In genomic region chr3:26130919-26131318, GRCm38 (mm10) we compare ENCODE assay signal across 22 mouse cellular contexts.
A peak's percentile ranks its signal among the peaks of the same experiment; 100 is the strongest.
DNase-seq lines count a peak whose midpoint lies in the region; ATAC-seq and TF ChIP-seq lines count a peak whose summit lies in the region.
"Had no signal": no experiment of that assay in that cellular context is flagged by ENCODE, and none has a peak within 500 bp of the region (broad histone marks: within the 10 kb centered on the region; RNA-seq: fewer than 3 reads in every experiment).

No protein-coding gene starts in this region.

- DNase-seq in forebrain, embryonic 11.5 days (ENCODE audit: low spot score): no peak
- no peak for DNase-seq in forebrain, postnatal 0 days
- DNase-seq in retina, postnatal 1 day: peak; percentile 45
- no peak for DNase-seq in retina, embryonic 14.5 days (ENCODE audit: low spot score)
- no peak for DNase-seq in liver
- DNase-seq: adrenal gland, postnatal 10 days; B cell, adult 2 months; cerebellum, adult 18-20 months; cerebellum, adult 9-11 months; gastrocnemius, adult 2 months; gastrocnemius, postnatal 25 days; heart, postnatal 10 days; heart, postnatal 4 days; kidney, adult 11 months had no signal

- TF ChIP-seq CTCF in forebrain, postnatal 0 days (IDR thresholded peaks at IDR 0.05; ENCODE audit: low read depth): no peak

- 66% methylated on average over 2 of the region's 2 CpGs for WGBS in forebrain, embryonic 11.5 days
- 25% methylated on average over 2 of the region's 2 CpGs for WGBS in forebrain, postnatal 0 days
- 32% methylated on average over 2 of the region's 2 CpGs for WGBS in forebrain, embryonic 15.5 days
- 81% methylated on average over 2 of the region's 2 CpGs for WGBS in kidney, embryonic 14.5 days

- no peaks in the 10 kb centered on the region for H3K36me3 ChIP-seq in forebrain, embryonic 11.5 days (ENCODE audit: control insufficient read depth, insufficient read depth, low read length)
- peaks cover 5% of the 10 kb centered on the region; the same call in 1 of the 2 replicates for H3K36me3 ChIP-seq in forebrain, postnatal 0 days (ENCODE audit: insufficient read depth)
- H3K36me3 ChIP-seq in forebrain, embryonic 15.5 days: no peaks in the 10 kb centered on the region
- no peaks in the 10 kb centered on the region for H3K36me3 ChIP-seq in kidney, embryonic 14.5 days (ENCODE audit: control insufficient read depth, insufficient read depth, low read length)
- H3K36me3 ChIP-seq: embryonic facial prominence, embryonic 10.5 days; G1E; heart, embryonic 10.5 days; hindbrain, embryonic 12.5 days had no signal

- H3K27me3 ChIP-seq in forebrain, embryonic 11.5 days (ENCODE audit: control insufficient read depth, insufficient read depth, low read length): no peaks in the 10 kb centered on the region
- H3K27me3 ChIP-seq in forebrain, postnatal 0 days (ENCODE audit: insufficient read depth, low read length): no peaks in the 10 kb centered on the region
- no peaks in the 10 kb centered on the region for H3K27me3 ChIP-seq in forebrain, embryonic 15.5 days
- H3K27me3 ChIP-seq in kidney, embryonic 14.5 days (ENCODE audit: control insufficient read depth, insufficient read depth, low read length): no peaks in the 10 kb centered on the region
- H3K27me3 ChIP-seq: hindbrain, embryonic 12.5 days had no signal

- H3K27ac ChIP-seq in forebrain, embryonic 11.5 days (ENCODE audit: low read depth, low read length): no peak overlapping the region
- no peak overlapping the region for H3K27ac ChIP-seq in forebrain, postnatal 0 days (ENCODE audit: low read depth, low read length)
- H3K27ac ChIP-seq in forebrain, embryonic 15.5 days (replicated peaks): no peak overlapping the region
- no peak overlapping the region for H3K27ac ChIP-seq in kidney, embryonic 14.5 days (ENCODE audit: low read depth, low read length)
- H3K27ac ChIP-seq: embryonic facial prominence, embryonic 10.5 days; gastrocnemius, adult 2 months; heart, embryonic 10.5 days; hindbrain, embryonic 12.5 days had no signal

- peaks cover 4% of the 10 kb centered on the region; the same call in 1 of the 2 replicates for H3K4me1 ChIP-seq in forebrain, embryonic 11.5 days (replicated peaks; ENCODE audit: control insufficient read depth, insufficient read depth, low read length)
- H3K4me1 ChIP-seq in forebrain, postnatal 0 days (ENCODE audit: insufficient read depth): 0 out of 2 replicates have a peak, but pooled peaks cover 7% of the 10 kb centered on the region
- H3K4me1 ChIP-seq in forebrain, embryonic 15.5 days: peaks cover 17% of the 10 kb centered on the region
- H3K4me1 ChIP-seq in kidney, embryonic 14.5 days (ENCODE audit: control insufficient read depth, insufficient read depth, low read length): no peaks in the 10 kb centered on the region
- H3K4me1 ChIP-seq: embryonic facial prominence, embryonic 10.5 days; heart, embryonic 10.5 days had no signal

- H3K4me2 ChIP-seq in forebrain, embryonic 11.5 days (ENCODE audit: low read depth, low read length, severe bottlenecking): no peak overlapping the region
- no peak overlapping the region for H3K4me2 ChIP-seq in forebrain, postnatal 0 days (ENCODE audit: low read depth)
- H3K4me2 ChIP-seq in forebrain, embryonic 15.5 days (replicated peaks): no peak overlapping the region
- H3K4me2 ChIP-seq in kidney, embryonic 14.5 days (replicated peaks; ENCODE audit: low read depth, low read length): no peak overlapping the region
- H3K4me2 ChIP-seq: hindbrain, embryonic 12.5 days had no signal

- 0 out of 2 replicates have a peak, but pooled peaks have one; percentile 33 for ATAC-seq in forebrain, embryonic 11.5 days (replicated peaks; ENCODE audit: low FRiP score)
- ATAC-seq in forebrain, postnatal 0 days: no peak
- ATAC-seq in forebrain, embryonic 15.5 days (replicated peaks): peak; percentile 66; the same call in 1 of the 2 replicates
- ATAC-seq in kidney, embryonic 14.5 days (ENCODE audit: low FRiP score, low TSS enrichment): no peak
- ATAC-seq: CD4-positive, CD25-positive, alpha-beta regulatory T cell, adult 4 months; hindbrain, embryonic 16.5 days had no signal

- no peak overlapping the region for H3K4me3 ChIP-seq in forebrain, embryonic 11.5 days (ENCODE audit: low read depth, low read length)
- no peak overlapping the region for H3K4me3 ChIP-seq in forebrain, postnatal 0 days (ENCODE audit: low read depth, low read length)
- no peak overlapping the region for H3K4me3 ChIP-seq in forebrain, embryonic 15.5 days
- H3K4me3 ChIP-seq in kidney, embryonic 14.5 days (ENCODE audit: low read length): no peak overlapping the region
- H3K4me3 ChIP-seq: embryonic facial prominence, embryonic 10.5 days; gastrocnemius, adult 2 months; heart, embryonic 10.5 days; hindbrain, embryonic 12.5 days had no signal

- no peaks in the 10 kb centered on the region for H3K9me3 ChIP-seq in forebrain, embryonic 11.5 days (ENCODE audit: control insufficient read depth, low read length)
- no peaks in the 10 kb centered on the region for H3K9me3 ChIP-seq in forebrain, postnatal 0 days (ENCODE audit: low read length)
- no peaks in the 10 kb centered on the region for H3K9me3 ChIP-seq in forebrain, embryonic 15.5 days
- H3K9me3 ChIP-seq in kidney, embryonic 14.5 days (ENCODE audit: control insufficient read depth, low read length): no peaks in the 10 kb centered on the region
- H3K9me3 ChIP-seq: embryonic facial prominence, embryonic 10.5 days; G1E; heart, embryonic 10.5 days; hindbrain, embryonic 12.5 days had no signal

- H3K9ac ChIP-seq in forebrain, embryonic 11.5 days (ENCODE audit: low read length): no peak overlapping the region
- H3K9ac ChIP-seq in forebrain, postnatal 0 days: no peak overlapping the region
- H3K9ac ChIP-seq in forebrain, embryonic 15.5 days (replicated peaks): no peak overlapping the region
- H3K9ac ChIP-seq in kidney, embryonic 14.5 days (ENCODE audit: low read depth, low read length): no peak overlapping the region
- H3K9ac ChIP-seq: hindbrain, embryonic 12.5 days had no signal

Comparison
In these comparisons a context has a peak if more than half of its experiments do, and no peak if none do; other contexts are left out.
1. ATAC-seq: peak in forebrain, embryonic 11.5 days (single experiment) and forebrain, embryonic 15.5 days (single experiment); none in forebrain, postnatal 0 days (single experiment) and kidney, embryonic 14.5 days (single experiment).